Mouse (Mus musculus): Measurements from ENCODE around the gene Tomm70a. TPM values are rescaled to one million over a fixed set of nuclear protein-coding genes. Genes with fewer than 3 reads are reported as not detected.

The Tomm70a gene
- 87.8 and 92.3 TPM in 2 replicates for total RNA-seq (2014; rRNA removed)
- 55.9 and 59.4 TPM in 2 replicates for polyA plus RNA-seq (2015; fragmentation: Nextera tagmentation; extraction: Ambion mirVana)

GRCm38 (mm10) chr16:57120913-57121815 is at the start of gene Tomm70a:
Gene Tomm70a, plus strand, starts transcription at chr16:57121703.
- no peak for TF ChIP-seq CTCF (IDR thresholded peaks at IDR 0.05; ENCODE audit: low read depth)
- ATAC-seq (peak; percentile 100), DNase-seq (ENCODE audit: low spot score) (peak; percentile 98)
- Histone ChIP-seq H3K9me3 (ENCODE audit: low read length) (no peaks in the 10 kb centered on the region), H3K36me3 (ENCODE audit: insufficient read depth, low read length) (no peaks in the 10 kb centered on the region), H3K4me1 (ENCODE audit: insufficient read depth, low read length) (peaks cover 15% of the 10 kb centered on the region), H3K27me3 (ENCODE audit: insufficient read depth, low read length) (no peaks in the 10 kb centered on the region), H3K27ac (peak within 1 kb of the TSS; percentile 99), H3K4me2 (ENCODE audit: low read depth, low read length) (peak within 1 kb of the TSS; percentile 80), H3K9ac (replicated peaks; ENCODE audit: low read length) (peak within 1 kb of the TSS; percentile 95), H3K4me3 (ENCODE audit: low read length) (peak within 1 kb of the TSS; percentile 85)
- under 1% methylated on average over 36 of the region's 37 CpGs for WGBS

- Histone ChIP-seq H3K4me3 (ENCODE audit: low read length) (no peak overlapping the region), H3K27me3 (ENCODE audit: insufficient read depth, low read length) (no peaks in the 10 kb centered on the region), H3K9me3 (ENCODE audit: low read length) (no peaks in the 10 kb centered on the region), H3K4me1 (ENCODE audit: insufficient read depth, low read length) (no peaks in the 10 kb centered on the region), H3K4me2 (ENCODE audit: low read depth, low read length) (no peak overlapping the region), H3K36me3 (ENCODE audit: insufficient read depth, low read length) (no peaks in the 10 kb centered on the region), H3K9ac (replicated peaks; ENCODE audit: low read length) (no peak overlapping the region), H3K27ac (no peak overlapping the region)
- TF ChIP-seq CTCF (IDR thresholded peaks at IDR 0.05; ENCODE audit: low read depth): no peak
- ATAC-seq (no peak), DNase-seq (ENCODE audit: low spot score) (no peak)
- 67% methylated on average over 7 of the region's 7 CpGs for WGBS
Measured at GRCm38 (mm10) chr16:57075986-57076385, 45.5 kb upstream of the Tomm70a start.

- no peaks in the 10 kb centered on the region for H3K4me1 ChIP-seq (ENCODE audit: insufficient read depth, low read length)
- H3K9me3 ChIP-seq (ENCODE audit: low read length): no peaks in the 10 kb centered on the region
- no peaks in the 10 kb centered on the region for H3K27me3 ChIP-seq (ENCODE audit: insufficient read depth, low read length)
- no peak for TF ChIP-seq CTCF (IDR thresholded peaks at IDR 0.05; ENCODE audit: low read depth)
- H3K4me2 ChIP-seq (ENCODE audit: low read depth, low read length): no peak overlapping the region
- whole genome bisulfite sequencing: 89% methylated on average over 4 of the region's 4 CpGs
- ATAC-seq: no peak
- DNase-seq (ENCODE audit: low spot score): no peak
- H3K27ac ChIP-seq: no peak overlapping the region
- H3K9ac ChIP-seq (replicated peaks; ENCODE audit: low read length): no peak overlapping the region
- no peaks in the 10 kb centered on the region for H3K36me3 ChIP-seq (ENCODE audit: insufficient read depth, low read length)
- no peak overlapping the region for H3K4me3 ChIP-seq (ENCODE audit: low read length)
Measured at GRCm38 (mm10) chr16:57079577-57079976, 41.9 kb upstream of the Tomm70a start.

GRCm38 (mm10) chr16:57092460-57092859 is 29.0 kb upstream of the Tomm70a start:
- Histone ChIP-seq H3K9me3 (ENCODE audit: low read length) (no peaks in the 10 kb centered on the region), H3K4me2 (ENCODE audit: low read depth, low read length) (no peak overlapping the region), H3K4me1 (ENCODE audit: insufficient read depth, low read length) (no peaks in the 10 kb centered on the region), H3K27me3 (ENCODE audit: insufficient read depth, low read length) (no peaks in the 10 kb centered on the region), H3K27ac (no peak overlapping the region), H3K4me3 (ENCODE audit: low read length) (no peak overlapping the region), H3K9ac (replicated peaks; ENCODE audit: low read length) (no peak overlapping the region), H3K36me3 (ENCODE audit: insufficient read depth, low read length) (no peaks in the 10 kb centered on the region)
- 39% methylated on average over 4 of the region's 4 CpGs for WGBS
- peak; percentile 79 for TF ChIP-seq CTCF (IDR thresholded peaks at IDR 0.05; ENCODE audit: low read depth)
- peak; percentile 88 for ATAC-seq
- peak; percentile 80 for DNase-seq (ENCODE audit: low spot score)

DNA sequence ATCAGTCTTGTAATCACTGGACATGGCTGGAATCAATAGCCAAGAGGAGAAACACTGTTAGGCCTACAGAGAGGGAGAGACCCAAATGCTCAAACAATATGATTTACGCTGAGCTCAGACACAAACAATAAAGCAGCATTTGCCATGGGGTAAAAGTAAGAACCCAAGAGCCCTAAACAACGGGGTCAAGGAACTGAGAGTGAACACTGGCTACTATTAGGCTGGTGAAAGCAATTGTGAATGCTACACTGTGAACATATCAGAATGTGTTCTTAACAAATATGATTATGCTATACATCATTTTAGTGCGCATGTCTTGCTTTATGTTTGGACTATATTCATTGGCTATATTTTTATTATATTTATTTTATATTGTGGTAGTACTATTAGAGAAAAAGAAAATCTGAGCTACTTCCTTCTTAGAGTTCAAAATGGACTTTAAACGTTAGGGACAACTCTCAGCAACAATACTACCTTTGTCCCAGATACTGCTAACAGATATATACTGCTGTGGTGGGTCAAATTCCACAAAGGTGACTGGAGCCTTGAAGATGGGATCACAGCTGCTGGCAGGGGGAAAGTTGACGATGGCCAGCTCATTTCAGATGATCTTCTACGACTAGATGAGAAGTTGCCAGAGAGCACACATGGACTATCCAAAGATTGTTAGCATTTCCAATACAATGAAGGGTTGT is 28.4 kb upstream of the Tomm70a start:
- no peak for DNase-seq (ENCODE audit: low spot score)
- Histone ChIP-seq H3K27me3 (ENCODE audit: insufficient read depth, low read length) (no peaks in the 10 kb centered on the region), H3K9me3 (ENCODE audit: low read length) (no peaks in the 10 kb centered on the region), H3K36me3 (ENCODE audit: insufficient read depth, low read length) (no peaks in the 10 kb centered on the region), H3K27ac (no peak overlapping the region), H3K4me3 (ENCODE audit: low read length) (no peak overlapping the region), H3K4me2 (ENCODE audit: low read depth, low read length) (no peak overlapping the region), H3K4me1 (ENCODE audit: insufficient read depth, low read length) (no peaks in the 10 kb centered on the region), H3K9ac (replicated peaks; ENCODE audit: low read length) (no peak overlapping the region)
- no peak for ATAC-seq
- WGBS: 70% methylated on average over 6 of the region's 6 CpGs
- no peak for TF ChIP-seq CTCF (IDR thresholded peaks at IDR 0.05; ENCODE audit: low read depth)

DNA sequence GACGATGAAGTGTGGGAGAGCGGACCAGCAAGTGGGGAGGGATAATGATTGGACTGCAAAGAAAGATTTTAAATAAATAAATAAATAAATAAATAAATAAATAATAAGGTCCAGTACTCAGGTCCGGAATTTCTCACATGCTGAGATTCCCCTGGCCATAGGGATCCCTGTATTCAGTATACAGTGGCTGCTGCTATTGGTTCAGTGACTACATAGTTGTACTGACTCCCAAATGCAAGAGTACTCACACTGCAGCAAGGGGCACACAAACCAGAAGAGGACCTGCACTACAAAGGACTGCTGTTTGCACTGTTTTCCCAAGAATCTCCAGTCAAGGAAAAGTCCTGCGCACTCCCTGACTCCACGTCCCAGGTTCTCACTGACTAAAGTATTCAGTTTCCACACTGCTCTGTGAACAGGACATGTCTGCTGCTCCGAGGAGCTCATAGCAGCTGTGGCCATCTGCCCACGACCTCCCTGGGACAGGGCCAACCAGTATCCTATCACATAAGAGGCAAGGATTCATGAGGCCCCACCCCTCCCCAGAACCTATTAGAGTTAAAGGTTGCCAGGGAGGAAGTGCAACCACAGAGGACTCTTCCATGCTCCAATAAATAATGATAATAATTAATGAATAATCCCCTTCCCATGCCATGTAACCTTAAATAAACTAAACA is 22.9 kb upstream of the Tomm70a start:
- DNase-seq (ENCODE audit: low spot score) (no peak), ATAC-seq (no peak)
- no peaks in the 10 kb centered on the region for H3K36me3 ChIP-seq (ENCODE audit: insufficient read depth, low read length)
- H3K27ac ChIP-seq: no peak overlapping the region
- H3K9me3 ChIP-seq (ENCODE audit: low read length): no peaks in the 10 kb centered on the region
- H3K4me3 ChIP-seq (ENCODE audit: low read length): no peak overlapping the region
- no peak overlapping the region for H3K4me2 ChIP-seq (ENCODE audit: low read depth, low read length)
- TF ChIP-seq CTCF (IDR thresholded peaks at IDR 0.05; ENCODE audit: low read depth): no peak
- no peaks in the 10 kb centered on the region for H3K4me1 ChIP-seq (ENCODE audit: insufficient read depth, low read length)
- H3K9ac ChIP-seq (replicated peaks; ENCODE audit: low read length): no peak overlapping the region
- no peaks in the 10 kb centered on the region for H3K27me3 ChIP-seq (ENCODE audit: insufficient read depth, low read length)
- WGBS: 67% methylated on average over 7 of the region's 7 CpGs
